Mouse (Mus musculus) bone marrow, adult 2 months (tissue): ENCODE measurements around the gene Man1a2. TPM values are rescaled to one million over a fixed set of nuclear protein-coding genes. Genes with fewer than 3 reads are reported as not detected.

Experiments used
- H3K27ac ChIP-seq: fragments of 200-500 bp; 2 replicates; pipeline ENCODE4 v1.5.1; 2012; ENCODE audit warnings: low read depth, mild to moderate bottlenecking, control low read depth, inconsistent platforms, low read length; ENCODE audit not compliant: control insufficient read depth, poor library complexity, insufficient read depth
- H3K4me1 ChIP-seq: fragments of 200-500 bp; 2 replicates; pipeline ENCODE4 v1.6.1; 2011; ENCODE audit warnings: low read length; ENCODE audit not compliant: control insufficient read depth, insufficient read depth
- H3K4me3 ChIP-seq: fragments of 200-500 bp; replicated peaks from 2 replicates; pipeline ENCODE3; 2011; ENCODE audit warnings: mild to moderate bottlenecking, low read depth, low read length, control low read depth; ENCODE audit not compliant: control insufficient read depth
- CTCF ChIP-seq: fragments of 200-500 bp; IDR thresholded peaks from 2 replicates; pipeline ENCODE4 v1.5.1; 2011; ENCODE audit warnings: low read length, control low read depth; ENCODE audit not compliant: control insufficient read depth, insufficient read depth
- POLR2A ChIP-seq: fragments of 200-500 bp; IDR thresholded peaks from 2 replicates; pipeline ENCODE4 v1.6.1; 2011; ENCODE audit warnings: low read depth, mild to moderate bottlenecking, control low read depth, low read length, borderline replicate concordance; ENCODE audit not compliant: control insufficient read depth
- WGBS: fragments of 180-500 bp; shearing (Covaris S2); methylation state at CpG from one replicate; pipeline ENCODE4 v1.1.7; 2018; 5-methylcytosine and 5-hydroxymethylcytosine counted together
- polyA plus RNA-seq: library from polyadenylated mRNA; stranded (reverse); fragments of >200 nt; gene quantifications from 2 replicates; pipeline ENCODE4 v1.2.4, GENCODE M21; 2011; ENCODE audit warnings: low replicate concordance; ENCODE audit not compliant: missing spikeins, insufficient read depth, insufficient read length

Gene Man1a2
- polyA plus RNA-seq, 1 experiment: 19.5 TPM

DNA sequence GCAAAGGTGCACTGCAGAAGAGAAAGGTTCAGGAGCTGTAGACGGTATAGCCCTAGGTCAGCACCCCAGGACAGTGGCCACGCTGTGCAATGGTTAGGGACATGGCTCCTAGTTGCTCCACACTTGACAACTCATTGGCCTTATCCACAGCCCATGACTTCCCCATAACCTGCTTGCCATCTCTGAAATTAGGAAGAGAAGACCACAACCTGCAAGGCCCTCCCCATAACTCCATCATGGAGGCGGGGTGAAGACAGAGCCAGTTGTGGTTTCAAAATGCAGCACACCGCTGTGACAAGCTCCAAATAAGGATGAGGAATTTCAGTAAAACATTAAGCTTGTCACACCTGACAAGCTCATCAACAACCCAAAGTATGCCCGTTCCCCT, 169.6 kb downstream of the Man1a2 start:
- H3K4me3 ChIP-seq: no peak overlapping the region
- TF ChIP-seq POLR2A (no peak), CTCF (no peak)
- H3K27ac ChIP-seq: peak overlapping the region; percentile 2; the same call in 1 of the 2 replicates
- H3K4me1 ChIP-seq: peaks cover 5% of the 10 kb centered on the region
- 34% methylated on average over 5 of the region's 5 CpGs for WGBS

DNA sequence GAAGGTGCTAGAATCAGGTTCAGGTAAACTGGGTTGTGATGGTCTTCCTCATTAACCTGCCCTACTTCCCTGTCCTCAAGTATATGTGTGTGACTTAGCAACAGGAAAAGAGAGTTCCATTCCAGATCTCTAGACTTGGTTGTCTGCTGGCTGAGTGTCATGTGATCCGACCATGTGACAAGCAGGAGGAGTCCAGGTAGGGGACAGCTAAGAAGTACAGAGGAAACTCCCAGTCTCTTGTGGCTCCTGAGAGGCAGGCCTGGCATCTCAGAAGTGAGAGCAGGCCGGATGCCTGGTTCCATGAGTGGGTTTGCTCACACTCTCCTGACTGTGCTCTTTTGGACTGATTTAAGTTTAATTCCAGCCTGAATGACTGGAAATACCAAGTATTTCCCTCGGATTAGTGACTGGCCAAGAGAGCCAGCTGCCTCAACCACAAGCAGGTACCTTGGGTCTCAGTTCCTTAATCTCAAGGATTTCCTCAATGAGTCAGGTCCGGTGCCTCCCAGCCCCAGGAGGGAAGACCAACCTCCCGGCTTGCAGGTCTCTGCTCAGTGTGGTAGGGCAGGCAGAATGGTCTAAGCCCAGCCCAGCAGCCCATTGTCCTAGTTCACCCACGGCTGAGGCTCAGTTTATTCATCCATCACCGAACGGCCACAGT, 170.1 kb downstream of the Man1a2 start:
- peak overlapping the region; percentile 2 for H3K27ac ChIP-seq
- H3K4me3 ChIP-seq: no peak overlapping the region
- WGBS: 19% methylated on average over 8 of the region's 8 CpGs
- peaks cover 5% of the 10 kb centered on the region for H3K4me1 ChIP-seq
- TF ChIP-seq POLR2A: no peak
- no peak for TF ChIP-seq CTCF

Other genes with a start within 250 kb of the Man1a2 start
- 151 and 236 TPM in 2 replicates for gene Tent5c, start 196.2 kb downstream of the Man1a2 start, polyA plus RNA-seq
- not detected in 2 replicates for gene Vtcn1, start 140.0 kb upstream of the Man1a2 start, polyA plus RNA-seq
- gene Trim45, start 236.7 kb upstream of the Man1a2 start, polyA plus RNA-seq: 0.45 and 1.9 TPM in 2 replicates